In the genomic region with DNA sequence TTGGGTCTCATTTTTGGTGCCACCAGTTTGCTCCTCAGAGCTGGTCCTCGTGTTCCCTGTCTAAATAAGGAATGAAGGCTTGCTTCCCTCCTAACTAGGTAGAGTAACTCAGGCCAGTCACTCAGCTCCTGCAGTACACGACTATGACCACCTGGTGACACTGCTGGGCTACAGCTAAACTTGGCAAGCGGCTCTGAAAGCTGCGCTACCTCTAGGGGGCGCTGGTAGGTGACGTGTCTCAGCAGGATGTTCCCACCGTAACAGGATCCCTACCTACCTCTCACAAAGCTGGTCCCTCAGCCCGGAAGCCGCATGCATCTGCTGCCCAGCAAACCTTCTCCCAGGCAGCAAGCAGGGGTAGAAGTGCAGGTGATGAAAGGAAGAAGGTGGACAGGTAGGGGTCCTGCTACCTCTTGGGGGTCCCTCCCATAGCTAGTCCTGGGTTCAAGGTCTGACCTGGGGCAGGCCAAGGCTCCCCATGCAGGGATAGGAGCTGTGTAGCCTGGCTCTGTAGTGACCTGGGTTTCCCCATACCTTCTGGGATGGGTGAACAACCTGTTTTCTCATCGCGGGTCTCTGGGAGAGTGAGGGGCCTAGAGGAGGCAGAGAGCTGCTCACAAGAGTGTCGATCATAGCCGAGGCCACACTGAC, we compare ENCODE assay signal across 8 mouse cellular contexts. TPM values are rescaled to one million over a fixed set of nuclear protein-coding genes. Genes with fewer than 3 reads are reported as not detected.
DNase-seq lines count a peak whose midpoint lies in the region; ATAC-seq and TF ChIP-seq lines count a peak whose summit lies in the region.

No protein-coding gene starts in this region.

- 29% methylated on average over 13 of the region's 13 CpGs for whole genome bisulfite sequencing in neural tube, embryonic 15.5 days
- 27% methylated on average over 13 of the region's 13 CpGs for WGBS in intestine, postnatal 0 days
- WGBS in midbrain, embryonic 13.5 days: 31% methylated on average over 13 of the region's 13 CpGs

- no peak overlapping the region for H3K27ac ChIP-seq in neural tube, embryonic 15.5 days (replicated peaks)
- H3K27ac ChIP-seq in intestine, postnatal 0 days (ENCODE audit: low read depth, low read length): no peak overlapping the region
- H3K27ac ChIP-seq in midbrain, embryonic 13.5 days: no peak overlapping the region

- intact Hi-C loops in left cerebral cortex, postnatal 4 days (cut with DNase I): loop anchor here (10.0 kb wide), 1 partner anchor 360 kb away; no protein-coding TSS in a partner anchor

- H3K27me3 ChIP-seq in neural tube, embryonic 15.5 days (replicated peaks): no peaks in the 10 kb centered on the region
- no peaks in the 10 kb centered on the region for H3K27me3 ChIP-seq in intestine, postnatal 0 days (replicated peaks; ENCODE audit: control insufficient read depth, insufficient read depth, low read length)
- no peaks in the 10 kb centered on the region for H3K27me3 ChIP-seq in midbrain, embryonic 13.5 days

- no peak overlapping the region for H3K9ac ChIP-seq in neural tube, embryonic 15.5 days (replicated peaks)
- no peak overlapping the region for H3K9ac ChIP-seq in intestine, postnatal 0 days (ENCODE audit: low read depth, low read length)
- H3K9ac ChIP-seq in midbrain, embryonic 13.5 days (replicated peaks): no peak overlapping the region

- peak; percentile 100 for TF ChIP-seq CTCF in intestine, postnatal 0 days (IDR thresholded peaks at IDR 0.05; ENCODE audit: low read depth)

- ATAC-seq in neural tube, embryonic 15.5 days (ENCODE audit: low FRiP score): no peak; the same call in 1 of the 2 replicates
- peak; percentile 50 for ATAC-seq in intestine, postnatal 0 days
- ATAC-seq in midbrain, embryonic 13.5 days: peak; percentile 58; the same call in 1 of the 2 replicates

- DNase-seq in neural tube, embryonic 10.5 days (ENCODE audit: extremely low spot score, low spot score): peak; percentile 88
- peak; percentile 81 for DNase-seq in embryo, embryonic 11.5 days (ENCODE audit: low read depth, low spot score)
- DNase-seq in heart, adult 11 months: peak; percentile 97
- peak; percentile 81 for DNase-seq in left cerebral cortex, postnatal 4 days
- peak; percentile 75 to 90 for DNase-seq in spleen, adult 18-20 months

- H3K4me2 ChIP-seq in neural tube, embryonic 15.5 days: no peak overlapping the region
- no peak overlapping the region for H3K4me2 ChIP-seq in intestine, postnatal 0 days (replicated peaks; ENCODE audit: low read depth)
- H3K4me2 ChIP-seq in midbrain, embryonic 13.5 days (replicated peaks): no peak overlapping the region

- H3K4me3 ChIP-seq in neural tube, embryonic 15.5 days (replicated peaks): no peak overlapping the region
- no peak overlapping the region for H3K4me3 ChIP-seq in intestine, postnatal 0 days (ENCODE audit: low read depth, low read length)
- H3K4me3 ChIP-seq in midbrain, embryonic 13.5 days (replicated peaks): no peak overlapping the region

- no peaks in the 10 kb centered on the region; the same call in 1 of the 2 replicates for H3K36me3 ChIP-seq in neural tube, embryonic 15.5 days
- peaks cover 7% of the 10 kb centered on the region; the same call in 1 of the 2 replicates for H3K36me3 ChIP-seq in intestine, postnatal 0 days (ENCODE audit: control insufficient read depth, insufficient read depth)
- H3K36me3 ChIP-seq in midbrain, embryonic 13.5 days: no peaks in the 10 kb centered on the region

- no peaks in the 10 kb centered on the region for H3K4me1 ChIP-seq in neural tube, embryonic 15.5 days
- no peaks in the 10 kb centered on the region for H3K4me1 ChIP-seq in intestine, postnatal 0 days (replicated peaks; ENCODE audit: control insufficient read depth, insufficient read depth, low read length)
- H3K4me1 ChIP-seq in midbrain, embryonic 13.5 days (replicated peaks): peaks cover 6% of the 10 kb centered on the region; the same call in 1 of the 2 replicates

- no peaks in the 10 kb centered on the region for H3K9me3 ChIP-seq in neural tube, embryonic 15.5 days (replicated peaks)
- no peaks in the 10 kb centered on the region for H3K9me3 ChIP-seq in intestine, postnatal 0 days (ENCODE audit: control insufficient read depth)
- H3K9me3 ChIP-seq in midbrain, embryonic 13.5 days: no peaks in the 10 kb centered on the region

RNA-seq across cellular contexts. Expression of a gene that starts 16.0 kb away (rescaled TPM):
- polyA plus RNA-seq in neural tube, embryonic 15.5 days (2015; fragmentation: Nextera tagmentation; extraction: Ambion mirVana): 533 and 582 TPM in 2 replicates
- polyA plus RNA-seq in intestine, postnatal 0 days (2015; fragmentation: Nextera tagmentation; extraction: Ambion mirVana): 185 and 196 TPM in 2 replicates
- total RNA-seq in left cerebral cortex, postnatal 4 days (2021): 100 to 1,000 TPM; 380 to 389 TPM
- polyA plus RNA-seq in midbrain, embryonic 13.5 days (2015; fragmentation: Nextera tagmentation; extraction: Ambion mirVana): 724 and 776 TPM in 2 replicates

RNA-seq across cellular contexts. Expression of a gene that starts 16.3 kb away (rescaled TPM):
- 40.0 and 41.5 TPM in 2 replicates for polyA plus RNA-seq in neural tube, embryonic 15.5 days (2015; fragmentation: Nextera tagmentation; extraction: Ambion mirVana)
- polyA plus RNA-seq in intestine, postnatal 0 days (2015; fragmentation: Nextera tagmentation; extraction: Ambion mirVana): 17.1 and 17.5 TPM in 2 replicates
- 10 to 100 TPM; 26.1 to 28.1 TPM for total RNA-seq in left cerebral cortex, postnatal 4 days (2021)
- polyA plus RNA-seq in midbrain, embryonic 13.5 days (2015; fragmentation: Nextera tagmentation; extraction: Ambion mirVana): 32.8 and 33.1 TPM in 2 replicates

RNA-seq across cellular contexts. Expression of a gene that starts 37.0 kb away (rescaled TPM):
- polyA plus RNA-seq in neural tube, embryonic 15.5 days (2015; fragmentation: Nextera tagmentation; extraction: Ambion mirVana): 20.1 and 30.6 TPM in 2 replicates
- 47.9 and 56.4 TPM in 2 replicates for polyA plus RNA-seq in intestine, postnatal 0 days (2015; fragmentation: Nextera tagmentation; extraction: Ambion mirVana)
- total RNA-seq in left cerebral cortex, postnatal 4 days (2021): 10 to 100 TPM; 38.7 to 43.8 TPM
- polyA plus RNA-seq in midbrain, embryonic 13.5 days (2015; fragmentation: Nextera tagmentation; extraction: Ambion mirVana): 5.6 and 6.7 TPM in 2 replicates

RNA-seq across cellular contexts. Expression of a gene that starts 49.9 kb away (rescaled TPM):
- polyA plus RNA-seq in neural tube, embryonic 15.5 days (2015; fragmentation: Nextera tagmentation; extraction: Ambion mirVana): 25.9 and 26.0 TPM in 2 replicates
- polyA plus RNA-seq in intestine, postnatal 0 days (2015; fragmentation: Nextera tagmentation; extraction: Ambion mirVana): 18.9 and 22.8 TPM in 2 replicates
- total RNA-seq in left cerebral cortex, postnatal 4 days (2021): 10 to 100 TPM; 37.8 to 42.0 TPM
- polyA plus RNA-seq in midbrain, embryonic 13.5 days (2015; fragmentation: Nextera tagmentation; extraction: Ambion mirVana): 13.0 and 20.9 TPM in 2 replicates

RNA-seq across cellular contexts. Expression of a gene that starts 57.1 kb away (rescaled TPM):
- 2.8 and 2.9 TPM in 2 replicates for polyA plus RNA-seq in neural tube, embryonic 15.5 days (2015; fragmentation: Nextera tagmentation; extraction: Ambion mirVana)
- polyA plus RNA-seq in intestine, postnatal 0 days (2015; fragmentation: Nextera tagmentation; extraction: Ambion mirVana): 0.93 and 1.2 TPM in 2 replicates
- total RNA-seq in left cerebral cortex, postnatal 4 days (2021): 10 to 100 TPM; 20.0 to 20.1 TPM
- polyA plus RNA-seq in midbrain, embryonic 13.5 days (2015; fragmentation: Nextera tagmentation; extraction: Ambion mirVana): 0.55 and 0.66 TPM in 2 replicates
